Mouse (Mus musculus) kidney, adult 2 months (tissue): Measurements from ENCODE around the gene Gm10837. TPM values are rescaled to one million over a fixed set of nuclear protein-coding genes. Genes with fewer than 3 reads are reported as not detected.
A peak's percentile ranks its signal among the peaks of the same experiment; 100 is the strongest.
"Not testable (repeated sequence)": the region's sequence is repeated elsewhere in the genome, so short reads cannot be mapped to it uniquely, and the experiment has no call there.

ENCODE experiments used
- DNase-seq: peaks from one replicate; pipeline ENCODE4 v3.0.0; 2021
- H3K27ac ChIP-seq: fragments of 200-500 bp; 2 replicates; pipeline ENCODE4 v1.5.1; 2012; ENCODE audit warnings: low read depth, low read length, control low read depth, inconsistent platforms; ENCODE audit not compliant: insufficient read depth
- H3K27me3 ChIP-seq: fragments of 200-500 bp; replicated peaks from 2 replicates; pipeline ENCODE4 v1.6.1; 2012; ENCODE audit warnings: mild to moderate bottlenecking, moderate library complexity, low read length, inconsistent platforms; ENCODE audit not compliant: control insufficient read depth, insufficient read depth
- H3K36me3 ChIP-seq: fragments of 200-500 bp; 2 replicates; pipeline ENCODE4 v1.6.1; 2012; ENCODE audit warnings: mild to moderate bottlenecking, moderate library complexity, low read length, inconsistent platforms; ENCODE audit not compliant: control insufficient read depth, insufficient read depth
- H3K4me1 ChIP-seq: fragments of 200-500 bp; 2 replicates; pipeline ENCODE4 v1.6.1; 2011; ENCODE audit warnings: low read length; ENCODE audit not compliant: control insufficient read depth, insufficient read depth
- H3K4me3 ChIP-seq: fragments of 200-500 bp; 2 replicates; pipeline ENCODE4 v1.5.1; 2011; ENCODE audit warnings: mild to moderate bottlenecking, low read depth, low read length, control low read depth; ENCODE audit not compliant: insufficient read depth
- CTCF ChIP-seq: fragments of 200-500 bp; conservative IDR thresholded peaks from 2 replicates; pipeline ENCODE4 v1.5.1; 2011; ENCODE audit warnings: low read depth, mild to moderate bottlenecking, control low read depth, low read length, moderate library complexity, mixed read lengths; ENCODE audit not compliant: insufficient read depth, insufficient read length
- POLR2A ChIP-seq: fragments of 200-500 bp; IDR thresholded peaks from one replicate; pipeline ENCODE4 v1.6.1; 2011; ENCODE audit warnings: low read depth, low read length, control low read depth
- WGBS: fragments of 180-500 bp; shearing (Covaris S2); methylation state at CpG from one replicate; pipeline ENCODE4 v1.1.7; 2018; 5-methylcytosine and 5-hydroxymethylcytosine counted together
- polyA plus RNA-seq: library from polyadenylated mRNA; depleted of rRNA; stranded (reverse); fragments of >200 nt; gene quantifications from 2 replicates; pipeline ENCODE4 v1.2.3, GENCODE M21; 2012

The Gm10837 gene
- polyA plus RNA-seq, 1 experiment = not detected

GRCm38 (mm10) chr14:122453996-122454738, 36.2 kb upstream of the Gm10837 start:
- TF ChIP-seq POLR2A (no peak), CTCF (no peak)
- Histone ChIP-seq H3K4me1 (no peaks in the 10 kb centered on the region), H3K36me3 (no peaks in the 10 kb centered on the region), H3K27ac (no peak overlapping the region), H3K4me3 (no peak overlapping the region), H3K27me3 (peaks cover 6% of the 10 kb centered on the region)
- DNase-seq = no peak
- 27% methylated on average over 12 of the region's 12 CpGs for WGBS

- no peak overlapping the region for H3K4me3 ChIP-seq
- TF ChIP-seq CTCF (no peak), POLR2A (no peak)
- H3K36me3 ChIP-seq = no peaks in the 10 kb centered on the region
- H3K27ac ChIP-seq = no peak overlapping the region
- WGBS = 88% methylated on average over 10 of the region's 10 CpGs
- no peaks in the 10 kb centered on the region for H3K4me1 ChIP-seq
- H3K27me3 ChIP-seq = peaks cover 5% of the 10 kb centered on the region
- DNase-seq = no peak
Measured at GRCm38 (mm10) chr14:122454901-122455561, 35.4 kb upstream of the Gm10837 start.

GRCm38 (mm10) chr14:122455562-122455958, 34.8 kb upstream of the Gm10837 start:
- H3K27ac ChIP-seq = no peak overlapping the region
- no peaks in the 10 kb centered on the region for H3K4me1 ChIP-seq
- no peak overlapping the region for H3K4me3 ChIP-seq
- TF ChIP-seq POLR2A (no peak), CTCF (no peak)
- no peaks in the 10 kb centered on the region for H3K36me3 ChIP-seq
- WGBS = 88% methylated on average over 4 of the region's 4 CpGs
- DNase-seq = no peak
- peaks cover 7% of the 10 kb centered on the region for H3K27me3 ChIP-seq

GRCm38 (mm10) chr14:122459332-122459731, 31.1 kb upstream of the Gm10837 start:
- not testable (repeated sequence) for H3K4me3 ChIP-seq, H3K27me3 ChIP-seq, H3K27ac ChIP-seq, H3K36me3 ChIP-seq, DNase-seq, H3K4me1 ChIP-seq
- WGBS = 87% methylated on average over 9 of the region's 12 CpGs

GRCm38 (mm10) chr14:122459776-122460175, 30.6 kb upstream of the Gm10837 start:
- no peak for DNase-seq
- Histone ChIP-seq H3K4me1 (no peaks in the 10 kb centered on the region), H3K27me3 (peaks cover 13% of the 10 kb centered on the region), H3K36me3 (no peaks in the 10 kb centered on the region), H3K27ac (no peak overlapping the region), H3K4me3 (no peak overlapping the region)
- WGBS = 100% methylated on average over 1 of the region's 1 CpGs
- TF ChIP-seq CTCF (no peak), POLR2A (no peak)

GRCm38 (mm10) chr14:122460226-122460625, 30.2 kb upstream of the Gm10837 start:
- WGBS = 70% methylated on average over 5 of the region's 5 CpGs
- H3K27ac ChIP-seq = no peak overlapping the region
- no peak for TF ChIP-seq POLR2A
- no peak for TF ChIP-seq CTCF
- H3K4me3 ChIP-seq = no peak overlapping the region
- H3K27me3 ChIP-seq = peaks cover 18% of the 10 kb centered on the region
- H3K4me1 ChIP-seq = no peaks in the 10 kb centered on the region
- no peaks in the 10 kb centered on the region for H3K36me3 ChIP-seq
- no peak for DNase-seq

- Histone ChIP-seq H3K27ac (no peak overlapping the region), H3K27me3 (peaks cover 22% of the 10 kb centered on the region), H3K36me3 (no peaks in the 10 kb centered on the region), H3K4me3 (no peak overlapping the region), H3K4me1 (no peaks in the 10 kb centered on the region)
- 86% methylated on average over 3 of the region's 3 CpGs for WGBS
- no peak for TF ChIP-seq CTCF
- TF ChIP-seq POLR2A = no peak
- no peak for DNase-seq
Measured at GRCm38 (mm10) chr14:122461500-122461899, 28.9 kb upstream of the Gm10837 start.

GRCm38 (mm10) chr14:122461966-122462365, 28.4 kb upstream of the Gm10837 start:
- TF ChIP-seq POLR2A (no peak), CTCF (no peak)
- H3K36me3 ChIP-seq = no peaks in the 10 kb centered on the region
- peaks cover 22% of the 10 kb centered on the region for H3K27me3 ChIP-seq
- peak; percentile 29 for DNase-seq
- H3K4me3 ChIP-seq = no peak overlapping the region
- WGBS = 61% methylated on average over 9 of the region's 9 CpGs
- no peaks in the 10 kb centered on the region for H3K4me1 ChIP-seq
- no peak overlapping the region for H3K27ac ChIP-seq
